ENCODE assay signal across 14 mouse cellular contexts in genomic region chr1:126764201-126764600, GRCm38 (mm10).
"Had no signal": no experiment of that assay in that cellular context is flagged by ENCODE, and none has a peak within 500 bp of the region (broad histone marks: within the 10 kb centered on the region; RNA-seq: fewer than 3 reads in every experiment).

No protein-coding gene starts in this region.

- DNase-seq: kidney, postnatal 36 days; layer of hippocampus, adult 9-11 months; layer of hippocampus, postnatal 36 days; liver; liver, embryonic 13.5 days; liver, postnatal 0 days; lung, postnatal 14 days; right cerebral cortex, postnatal 14 days; thymus, postnatal 4 days had no signal

- H3K27me3 ChIP-seq: limb, embryonic 12.5 days; liver, embryonic 13.5 days; lung, embryonic 15.5 days; stomach, embryonic 15.5 days had no signal

- H3K36me3 ChIP-seq: limb, embryonic 12.5 days; liver, embryonic 13.5 days; lung, embryonic 15.5 days; midbrain, embryonic 12.5 days; stomach, embryonic 15.5 days had no signal

- H3K9me3 ChIP-seq: limb, embryonic 12.5 days; liver, embryonic 13.5 days; lung, embryonic 15.5 days; midbrain, embryonic 12.5 days; stomach, embryonic 15.5 days had no signal

- ATAC-seq: liver, postnatal 0 days had no signal

- H3K4me1 ChIP-seq: liver, embryonic 13.5 days; lung, embryonic 15.5 days; stomach, embryonic 15.5 days had no signal

- H3K4me3 ChIP-seq: limb, embryonic 12.5 days; liver, embryonic 13.5 days; lung, embryonic 15.5 days; midbrain, embryonic 12.5 days; stomach, embryonic 15.5 days had no signal

- H3K27ac ChIP-seq: kidney, postnatal 0 days; limb, embryonic 12.5 days; liver, embryonic 13.5 days; lung, embryonic 15.5 days; midbrain, embryonic 12.5 days; stomach, embryonic 15.5 days had no signal

- H3K4me2 ChIP-seq: limb, embryonic 12.5 days; liver, embryonic 13.5 days; lung, embryonic 15.5 days; midbrain, embryonic 12.5 days; stomach, embryonic 15.5 days had no signal

- H3K9ac ChIP-seq: limb, embryonic 12.5 days; liver, embryonic 13.5 days; liver, postnatal 0 days; lung, embryonic 15.5 days; midbrain, embryonic 12.5 days; stomach, embryonic 15.5 days had no signal
